Comparison of ENCODE assay signal across 8 mouse cellular contexts in genomic region chr7:127587196-127587595, GRCm38 (mm10). TPM values are rescaled to one million over a fixed set of nuclear protein-coding genes. Genes with fewer than 3 reads are reported as not detected.
DNase-seq lines count a peak whose midpoint lies in the region; ATAC-seq and TF ChIP-seq lines count a peak whose summit lies in the region.

No protein-coding gene starts in this region.

- H3K4me1 ChIP-seq in kidney, postnatal 0 days (replicated peaks; ENCODE audit: insufficient read depth, low read length), result peaks cover 5% of the 10 kb centered on the region; the same call in 1 of the 2 replicates
- peaks cover 9% of the 10 kb centered on the region for H3K4me1 ChIP-seq in embryonic facial prominence, embryonic 14.5 days (ENCODE audit: control insufficient read depth, insufficient read depth, low read length)
- peaks cover 17% of the 10 kb centered on the region for H3K4me1 ChIP-seq in intestine, embryonic 15.5 days (replicated peaks)
- H3K4me1 ChIP-seq in midbrain, postnatal 0 days (ENCODE audit: insufficient read depth, low read length), result peaks cover 3% of the 10 kb centered on the region; the same call in 1 of the 2 replicates

- no peaks in the 10 kb centered on the region for H3K9me3 ChIP-seq in kidney, postnatal 0 days (replicated peaks; ENCODE audit: low read length)
- no peaks in the 10 kb centered on the region for H3K9me3 ChIP-seq in embryonic facial prominence, embryonic 14.5 days (ENCODE audit: control insufficient read depth, low read length)
- no peaks in the 10 kb centered on the region for H3K9me3 ChIP-seq in intestine, embryonic 15.5 days
- no peaks in the 10 kb centered on the region for H3K9me3 ChIP-seq in midbrain, postnatal 0 days (ENCODE audit: low read length)

- H3K36me3 ChIP-seq in kidney, postnatal 0 days (ENCODE audit: insufficient read depth, low read length), result peaks cover 36% of the 10 kb centered on the region
- peaks cover 56% of the 10 kb centered on the region for H3K36me3 ChIP-seq in embryonic facial prominence, embryonic 14.5 days (ENCODE audit: control insufficient read depth, insufficient read depth, low read length)
- peaks cover 28% of the 10 kb centered on the region for H3K36me3 ChIP-seq in intestine, embryonic 15.5 days
- H3K36me3 ChIP-seq in midbrain, postnatal 0 days (ENCODE audit: insufficient read depth, low read length), result peaks cover 36% of the 10 kb centered on the region

- peak overlapping the region; percentile 85 for H3K4me2 ChIP-seq in kidney, postnatal 0 days (ENCODE audit: low read length)
- H3K4me2 ChIP-seq in embryonic facial prominence, embryonic 14.5 days (ENCODE audit: low read depth, low read length), result peak overlapping the region; percentile 92
- H3K4me2 ChIP-seq in intestine, embryonic 15.5 days (replicated peaks), result peak overlapping the region; percentile 93
- peak overlapping the region; percentile 87 for H3K4me2 ChIP-seq in midbrain, postnatal 0 days (ENCODE audit: low read depth, low read length, poor library complexity, severe bottlenecking)

- no peaks in the 10 kb centered on the region for H3K27me3 ChIP-seq in kidney, postnatal 0 days (ENCODE audit: insufficient read depth, low read length)
- no peaks in the 10 kb centered on the region for H3K27me3 ChIP-seq in embryonic facial prominence, embryonic 14.5 days (replicated peaks; ENCODE audit: control insufficient read depth, insufficient read depth, low read length)
- H3K27me3 ChIP-seq in intestine, embryonic 15.5 days (replicated peaks), result no peaks in the 10 kb centered on the region
- no peaks in the 10 kb centered on the region for H3K27me3 ChIP-seq in midbrain, postnatal 0 days (ENCODE audit: insufficient read depth, low read length)

- WGBS in kidney, postnatal 0 days, result 52% methylated on average over 5 of the region's 5 CpGs
- WGBS in embryonic facial prominence, embryonic 14.5 days, result 60% methylated on average over 5 of the region's 5 CpGs
- WGBS in intestine, embryonic 15.5 days, result 59% methylated on average over 5 of the region's 5 CpGs
- 74% methylated on average over 5 of the region's 5 CpGs for WGBS in midbrain, postnatal 0 days

- TF ChIP-seq CTCF in kidney, postnatal 0 days (IDR thresholded peaks at IDR 0.05; ENCODE audit: low read depth), result no peak
- no peak for TF ChIP-seq CTCF in midbrain, postnatal 0 days (IDR thresholded peaks at IDR 0.05)

- no peak overlapping the region for H3K27ac ChIP-seq in kidney, postnatal 0 days
- H3K27ac ChIP-seq in embryonic facial prominence, embryonic 14.5 days (replicated peaks; ENCODE audit: low read depth, low read length), result no peak overlapping the region; the same call in 1 of the 2 replicates
- no peak overlapping the region for H3K27ac ChIP-seq in intestine, embryonic 15.5 days
- H3K27ac ChIP-seq in midbrain, postnatal 0 days (ENCODE audit: low read depth, low read length), result no peak overlapping the region

- no peak for ATAC-seq in kidney, postnatal 0 days (replicated peaks; ENCODE audit: low FRiP score, low read depth)
- ATAC-seq in embryonic facial prominence, embryonic 14.5 days (ENCODE audit: low read depth), result no peak
- no peak for ATAC-seq in intestine, embryonic 15.5 days
- no peak for ATAC-seq in midbrain, postnatal 0 days (ENCODE audit: low FRiP score)

- no peak for DNase-seq in kidney, postnatal 0 days (ENCODE audit: low spot score)
- DNase-seq in kidney, postnatal 14 days, result no peak
- no peak for DNase-seq in embryonic facial prominence, embryonic 14.5 days (ENCODE audit: low spot score)
- DNase-seq in midbrain, postnatal 0 days (ENCODE audit: low spot score), result no peak
- DNase-seq in embryo, embryonic 10.5 days (ENCODE audit: low spot score), result no peak
- no peak for DNase-seq in layer of hippocampus, postnatal 14 days (ENCODE audit: low spot score in 2 of 2)
- DNase-seq in cerebellum, adult 9-11 months, result no peak

- peak overlapping the region; percentile 43; the same call in 1 of the 2 replicates for H3K9ac ChIP-seq in kidney, postnatal 0 days (ENCODE audit: low read depth, low read length)
- peak overlapping the region; percentile 73; the same call in 1 of the 2 replicates for H3K9ac ChIP-seq in embryonic facial prominence, embryonic 14.5 days (ENCODE audit: low read depth, low read length)
- H3K9ac ChIP-seq in intestine, embryonic 15.5 days, result peak overlapping the region; percentile 10; the same call in 1 of the 2 replicates
- H3K9ac ChIP-seq in midbrain, postnatal 0 days (replicated peaks; ENCODE audit: low read length, poor library complexity, severe bottlenecking), result peak overlapping the region; percentile 46; the same call in 1 of the 2 replicates

- H3K4me3 ChIP-seq in kidney, postnatal 0 days (replicated peaks; ENCODE audit: low read depth, low read length), result peak overlapping the region; percentile 82; the same call in 1 of the 2 replicates
- H3K4me3 ChIP-seq in embryonic facial prominence, embryonic 14.5 days (ENCODE audit: low read depth, low read length), result peak overlapping the region; percentile 95
- peak overlapping the region; percentile 86; the same call in 1 of the 2 replicates for H3K4me3 ChIP-seq in intestine, embryonic 15.5 days (replicated peaks)
- H3K4me3 ChIP-seq in midbrain, postnatal 0 days (ENCODE audit: low read depth, low read length), result peak overlapping the region; percentile 68; the same call in 1 of the 2 replicates

RNA-seq across cellular contexts. Expression of gene Ccdc189, which starts 1.2 kb away (rescaled TPM):
- polyA plus RNA-seq in kidney, postnatal 0 days (2015; fragmentation: Nextera tagmentation; extraction: Ambion mirVana), result 16.5 and 17.1 TPM in 2 replicates
- 9.9 and 10.4 TPM in 2 replicates for polyA plus RNA-seq in embryonic facial prominence, embryonic 14.5 days (2014; fragmentation: Nextera tagmentation; extraction: Ambion mirVana)
- polyA plus RNA-seq in intestine, embryonic 15.5 days (2015; fragmentation: Nextera tagmentation; extraction: Ambion mirVana), result 4.1 and 4.9 TPM in 2 replicates
- 6.7 and 8.1 TPM in 2 replicates for total RNA-seq in midbrain, postnatal 0 days (2014; rRNA removed)
- polyA plus RNA-seq in midbrain, postnatal 0 days (2015; fragmentation: Nextera tagmentation; extraction: Ambion mirVana), result 11.8 and 13.5 TPM in 2 replicates
- total RNA-seq in layer of hippocampus, postnatal 14 days (2021), result 10 to 100 TPM in 1 of 2 experiments, 1 to 10 TPM in 1; 9.3 to 12.4 TPM

RNA-seq across cellular contexts. Expression of gene Rnf40, which starts 1.4 kb away (rescaled TPM):
- polyA plus RNA-seq in kidney, postnatal 0 days (2015; fragmentation: Nextera tagmentation; extraction: Ambion mirVana), result 32.4 and 35.3 TPM in 2 replicates
- polyA plus RNA-seq in embryonic facial prominence, embryonic 14.5 days (2014; fragmentation: Nextera tagmentation; extraction: Ambion mirVana), result 35.9 and 47.7 TPM in 2 replicates
- polyA plus RNA-seq in intestine, embryonic 15.5 days (2015; fragmentation: Nextera tagmentation; extraction: Ambion mirVana), result 37.4 and 37.7 TPM in 2 replicates
- 34.5 and 42.9 TPM in 2 replicates for total RNA-seq in midbrain, postnatal 0 days (2014; rRNA removed)
- polyA plus RNA-seq in midbrain, postnatal 0 days (2015; fragmentation: Nextera tagmentation; extraction: Ambion mirVana), result 38.1 and 40.9 TPM in 2 replicates
- 10 to 100 TPM; 69.9 to 72.1 TPM for total RNA-seq in layer of hippocampus, postnatal 14 days (2021)

RNA-seq across cellular contexts. Expression of gene Phkg2, which starts 14.1 kb away (rescaled TPM):
- 28.8 and 32.2 TPM in 2 replicates for polyA plus RNA-seq in kidney, postnatal 0 days (2015; fragmentation: Nextera tagmentation; extraction: Ambion mirVana)
- 35.2 TPM in 2 replicates for polyA plus RNA-seq in embryonic facial prominence, embryonic 14.5 days (2014; fragmentation: Nextera tagmentation; extraction: Ambion mirVana)
- 34.3 TPM in 2 replicates for polyA plus RNA-seq in intestine, embryonic 15.5 days (2015; fragmentation: Nextera tagmentation; extraction: Ambion mirVana)
- 54.0 and 60.9 TPM in 2 replicates for total RNA-seq in midbrain, postnatal 0 days (2014; rRNA removed)
- 62.5 and 64.7 TPM in 2 replicates for polyA plus RNA-seq in midbrain, postnatal 0 days (2015; fragmentation: Nextera tagmentation; extraction: Ambion mirVana)
- total RNA-seq in layer of hippocampus, postnatal 14 days (2021), result 10 to 100 TPM; 79.5 to 83.7 TPM

RNA-seq across cellular contexts. Expression of gene Tmem265, which starts 26.0 kb away (rescaled TPM):
- polyA plus RNA-seq in kidney, postnatal 0 days (2015; fragmentation: Nextera tagmentation; extraction: Ambion mirVana), result 4.9 and 6.8 TPM in 2 replicates
- polyA plus RNA-seq in embryonic facial prominence, embryonic 14.5 days (2014; fragmentation: Nextera tagmentation; extraction: Ambion mirVana), result 4.1 and 5.3 TPM in 2 replicates
- 5.5 and 5.6 TPM in 2 replicates for polyA plus RNA-seq in intestine, embryonic 15.5 days (2015; fragmentation: Nextera tagmentation; extraction: Ambion mirVana)
- 1.9 and 2.7 TPM in 2 replicates for total RNA-seq in midbrain, postnatal 0 days (2014; rRNA removed)
- 8.7 and 9.7 TPM in 2 replicates for polyA plus RNA-seq in midbrain, postnatal 0 days (2015; fragmentation: Nextera tagmentation; extraction: Ambion mirVana)
- total RNA-seq in layer of hippocampus, postnatal 14 days (2021), result 1 to 10 TPM in 1 of 2 experiments, under 1 TPM in 1; 0.94 to 2.2 TPM

RNA-seq across cellular contexts. Expression of gene Zfp629, which starts 28.4 kb away (rescaled TPM):
- polyA plus RNA-seq in kidney, postnatal 0 days (2015; fragmentation: Nextera tagmentation; extraction: Ambion mirVana), result 12.5 and 12.9 TPM in 2 replicates
- 13.0 and 17.9 TPM in 2 replicates for polyA plus RNA-seq in embryonic facial prominence, embryonic 14.5 days (2014; fragmentation: Nextera tagmentation; extraction: Ambion mirVana)
- 8.8 and 9.4 TPM in 2 replicates for polyA plus RNA-seq in intestine, embryonic 15.5 days (2015; fragmentation: Nextera tagmentation; extraction: Ambion mirVana)
- total RNA-seq in midbrain, postnatal 0 days (2014; rRNA removed), result 36.1 and 42.6 TPM in 2 replicates
- polyA plus RNA-seq in midbrain, postnatal 0 days (2015; fragmentation: Nextera tagmentation; extraction: Ambion mirVana), result 15.1 and 15.5 TPM in 2 replicates
- 10 to 100 TPM; 21.3 to 22.6 TPM for total RNA-seq in layer of hippocampus, postnatal 14 days (2021)

Comparison
In these comparisons a context has a peak if more than half of its experiments do, and no peak if none do; other contexts are left out.
1. H3K9ac ChIP-seq: peak in every context shown above with its lines; median percentile 73 in embryonic facial prominence, embryonic 14.5 days; 46 in midbrain, postnatal 0 days; 43 in kidney, postnatal 0 days; 10 in intestine, embryonic 15.5 days.